Mouse (Mus musculus) ovary, adult 18-20 months (tissue): ENCODE data around the gene Ces1c.
A peak's percentile ranks its signal among the peaks of the same experiment; 100 is the strongest.

Experiments
- DNase-seq: peaks from one replicate; pipeline ENCODE4 v3.0.0; 2022; ENCODE audit warnings: low spot score, mixed read lengths

Ces1c gene

DNA sequence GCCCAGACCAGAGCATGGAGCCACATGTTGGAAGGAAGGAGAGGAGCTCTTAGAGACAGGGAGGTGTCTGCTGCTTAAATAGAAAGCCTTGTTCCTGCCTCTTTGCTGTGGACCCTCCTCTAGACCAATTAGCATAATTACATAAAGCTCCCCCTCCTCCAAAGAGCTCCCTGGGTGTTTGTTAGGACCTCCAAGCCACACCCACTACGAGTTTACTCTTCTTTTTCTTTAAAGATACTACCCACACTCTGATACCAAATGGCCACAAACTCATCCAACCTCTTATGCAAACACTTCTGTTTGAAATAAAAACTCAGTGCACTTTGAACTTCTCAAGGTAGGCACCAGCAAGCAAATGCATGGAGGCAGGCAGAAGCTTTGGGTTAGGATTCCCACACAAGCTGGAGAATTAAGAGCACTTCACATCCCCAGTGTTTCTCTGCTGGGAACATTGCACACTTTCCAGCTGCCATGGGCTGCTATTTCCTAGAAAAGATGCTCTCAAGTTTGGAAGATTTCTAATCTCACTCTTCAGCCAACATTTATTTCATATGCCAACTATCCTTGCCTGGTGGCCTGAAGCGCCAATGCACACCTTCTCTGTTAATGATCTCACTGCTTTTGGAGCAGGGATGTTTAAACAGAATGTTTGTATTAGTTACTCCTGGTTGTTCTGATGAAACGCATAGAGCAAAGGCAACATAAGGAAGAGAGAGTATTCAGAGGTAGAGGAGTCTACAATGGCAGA is at the start of gene Ces1c:
TSS of gene Ces1c (minus strand) at position 51 of the 748 bp plus-strand sequence.
- DNase-seq = no peak

DNA sequence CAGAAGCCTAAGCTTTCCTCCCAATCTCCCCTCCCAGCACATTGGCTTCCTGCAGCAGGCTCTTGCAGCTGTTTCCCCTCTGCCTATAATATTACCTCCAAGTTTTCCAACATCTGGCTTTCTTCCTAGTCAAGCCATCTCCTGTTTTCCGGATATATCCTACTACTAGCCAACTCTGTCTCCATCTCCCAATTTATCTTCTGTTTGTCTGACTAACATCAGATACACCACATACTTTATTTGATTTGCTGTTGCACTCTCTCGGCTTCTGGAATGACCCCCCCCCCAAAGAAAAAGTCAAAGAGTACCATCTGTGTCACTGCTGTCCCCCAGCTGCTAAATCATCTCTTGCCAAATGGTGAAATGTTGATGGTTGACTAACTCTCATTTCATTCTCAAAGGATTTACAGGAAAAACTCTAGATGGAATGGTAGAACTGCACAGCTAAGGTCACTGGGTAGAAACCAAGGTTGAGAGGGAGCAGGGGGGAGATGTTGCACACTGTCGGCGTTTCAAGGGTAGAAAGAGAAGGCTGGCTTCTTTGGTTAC is 49.6 kb upstream of the Ces1c start:
- no peak for DNase-seq

DNA sequence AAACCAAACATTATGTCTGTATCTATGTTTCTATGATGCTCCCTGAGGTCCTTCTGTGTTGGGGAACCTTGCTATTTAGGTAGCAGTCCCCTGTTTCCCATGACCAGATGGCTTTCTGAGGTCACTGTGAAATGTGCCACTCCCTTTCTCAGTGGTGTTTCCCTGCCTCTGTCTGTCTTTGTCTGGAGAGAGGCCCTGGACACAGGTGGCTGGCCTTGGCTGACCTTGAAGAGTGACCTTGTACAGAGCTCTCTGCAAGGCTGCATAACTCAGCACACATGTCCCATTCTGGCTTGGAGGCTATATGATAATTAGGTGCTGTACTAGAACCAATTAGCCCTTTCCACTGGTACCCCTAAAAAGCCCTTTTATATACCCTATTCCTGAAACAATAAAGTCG is 45.5 kb upstream of the Ces1c start:
- no peak for DNase-seq

DNA sequence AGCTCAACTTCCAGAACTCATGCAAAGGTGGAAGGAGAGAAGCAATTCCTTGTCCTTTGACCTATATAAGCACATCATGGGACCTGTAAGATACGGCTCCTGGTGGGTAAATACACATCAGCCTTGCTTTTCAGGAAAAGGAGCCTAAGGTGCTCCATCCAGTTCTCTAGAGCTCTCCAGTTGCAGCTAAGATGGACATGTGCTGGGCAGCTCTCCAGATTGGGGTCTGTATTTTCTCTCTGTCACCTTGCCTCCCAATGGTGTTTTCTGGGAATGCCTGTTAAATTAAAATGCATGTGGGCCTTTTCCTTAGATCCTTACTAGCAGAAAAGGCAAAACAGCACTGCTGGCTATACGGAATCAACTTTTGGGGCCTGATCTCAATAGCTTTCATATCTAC is 43.5 kb upstream of the Ces1c start:
- DNase-seq = no peak

DNA sequence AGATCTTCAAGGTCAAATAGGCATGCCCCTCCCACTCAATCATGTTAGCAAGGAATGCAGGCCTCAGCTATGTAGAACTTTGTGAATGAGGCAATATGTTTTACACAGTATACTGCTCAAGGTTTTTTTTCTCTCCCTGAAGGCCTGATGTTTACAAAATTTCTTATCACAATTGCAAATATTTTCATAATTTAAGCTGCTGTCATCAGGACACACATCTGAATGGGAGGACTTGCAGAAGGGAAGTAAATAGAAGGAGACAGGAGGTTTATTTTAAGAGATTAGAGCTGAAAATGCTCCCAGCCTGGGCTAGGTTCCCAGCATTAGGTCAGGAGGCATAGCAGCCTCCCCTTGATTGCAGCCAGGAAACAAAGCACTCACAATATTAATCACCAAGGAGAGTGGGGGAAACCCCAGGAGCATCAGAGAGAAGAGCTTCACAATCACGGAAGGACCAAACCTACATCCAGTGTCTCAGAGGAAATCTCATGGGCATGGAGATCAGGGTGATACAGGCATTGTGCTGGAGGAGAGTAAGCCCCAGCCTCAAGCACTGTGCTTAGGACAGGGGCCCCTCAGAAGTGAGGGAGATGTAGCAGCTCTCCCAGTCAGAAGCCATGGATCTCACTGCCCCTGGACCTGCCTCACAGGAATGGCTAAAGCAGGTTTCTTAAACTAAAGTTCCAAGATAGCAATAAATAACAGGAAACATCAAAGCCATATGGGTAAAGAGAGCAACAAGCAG is 40.9 kb upstream of the Ces1c start:
- peak; percentile 52 for DNase-seq

DNA sequence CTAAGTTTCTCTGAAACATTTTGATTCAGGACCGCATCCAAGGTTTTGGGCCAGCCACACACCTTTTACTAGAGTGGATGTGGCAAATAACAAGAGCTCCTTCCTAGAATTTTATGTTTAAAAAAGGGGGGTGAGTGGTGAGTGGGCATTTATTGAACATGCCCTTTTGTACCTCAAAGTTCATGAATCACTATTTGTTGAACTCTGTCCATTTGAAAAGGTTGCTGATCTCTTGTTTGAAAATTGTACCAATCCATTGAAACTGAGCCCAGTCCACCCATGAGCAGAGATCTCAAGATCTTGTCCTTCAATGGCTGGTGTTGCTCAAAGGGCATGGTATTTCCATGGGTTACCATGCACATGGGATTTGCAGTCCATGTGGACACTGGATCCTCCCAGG is 32.3 kb upstream of the Ces1c start:
- no peak for DNase-seq

DNA sequence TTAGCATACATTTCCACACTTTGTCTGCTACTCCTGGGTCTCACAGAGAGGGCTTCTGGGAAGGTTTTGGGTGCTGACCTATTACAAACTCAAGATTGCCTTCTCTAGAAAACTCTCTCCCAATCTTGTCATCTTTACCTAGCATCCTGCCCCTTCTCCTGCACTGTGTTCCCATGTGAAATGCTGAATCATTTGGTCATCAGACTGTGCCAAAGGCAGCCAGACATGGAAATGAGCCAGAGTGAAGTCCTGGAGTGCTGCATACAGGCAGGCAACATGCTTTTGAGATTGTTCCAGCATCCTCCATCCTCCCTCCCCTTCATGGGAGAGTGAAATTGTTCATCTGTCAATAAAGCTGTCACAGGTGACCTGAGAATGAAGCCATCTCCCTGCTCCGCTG is 20.3 kb upstream of the Ces1c start:
- DNase-seq = no peak

DNA sequence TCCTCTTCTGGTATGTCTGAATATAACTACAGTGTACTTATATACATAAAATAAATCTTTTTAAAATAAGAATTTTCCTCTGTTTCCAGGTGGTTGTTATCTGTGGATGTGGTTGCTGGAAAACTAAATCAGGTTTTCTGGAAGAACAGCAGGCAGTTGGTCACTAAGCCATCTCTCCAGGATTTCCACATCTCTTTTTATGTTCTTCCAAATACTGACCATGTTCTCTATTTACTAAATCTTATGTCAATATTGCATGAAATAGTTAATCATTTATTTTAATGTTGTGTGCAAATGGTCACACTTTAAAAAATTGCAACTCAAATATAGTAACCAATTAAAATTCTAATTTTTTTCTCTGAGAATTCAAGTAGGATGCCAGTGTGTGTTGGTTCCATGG is 16.2 kb upstream of the Ces1c start:
- no peak for DNase-seq

DNA sequence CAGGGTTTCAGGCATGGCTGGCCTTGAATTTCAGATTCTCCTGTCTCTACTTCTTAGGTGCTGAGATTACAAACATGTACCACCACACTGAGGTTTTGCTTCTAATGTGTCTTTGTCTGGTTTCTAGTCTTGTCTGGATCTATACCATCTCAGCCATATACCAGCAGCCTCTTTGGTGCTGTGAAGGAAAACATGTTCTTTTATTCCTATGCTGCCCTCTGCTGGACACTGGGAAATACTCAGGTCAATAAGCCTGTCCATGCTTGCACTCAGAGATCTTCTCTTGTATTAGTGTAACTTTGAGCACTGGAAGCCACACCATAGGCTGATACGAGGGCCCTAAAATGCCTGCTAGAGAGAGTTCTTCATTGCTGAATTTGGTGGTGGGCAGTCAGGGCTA is 9.6 kb upstream of the Ces1c start:
- DNase-seq = peak; percentile 4

DNA sequence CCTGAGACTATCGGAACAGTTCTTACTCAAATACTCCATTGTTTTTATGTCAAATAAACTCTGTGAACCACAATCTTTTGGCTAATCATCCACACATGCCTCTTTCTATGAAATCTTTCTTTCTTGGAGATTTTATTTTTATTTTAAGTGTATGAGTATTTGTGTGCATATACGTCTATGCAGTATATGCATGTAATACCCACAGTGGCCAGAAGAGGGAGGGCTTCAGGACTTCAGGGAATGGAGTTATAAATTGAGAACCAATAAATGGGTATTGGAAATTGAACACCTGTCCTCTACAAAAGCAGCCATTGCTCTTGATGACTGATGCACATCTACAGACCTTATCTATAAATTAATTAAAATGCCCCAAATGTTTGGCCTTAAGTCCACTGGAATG is 1.1 kb upstream of the Ces1c start:
- no peak for DNase-seq

DNA sequence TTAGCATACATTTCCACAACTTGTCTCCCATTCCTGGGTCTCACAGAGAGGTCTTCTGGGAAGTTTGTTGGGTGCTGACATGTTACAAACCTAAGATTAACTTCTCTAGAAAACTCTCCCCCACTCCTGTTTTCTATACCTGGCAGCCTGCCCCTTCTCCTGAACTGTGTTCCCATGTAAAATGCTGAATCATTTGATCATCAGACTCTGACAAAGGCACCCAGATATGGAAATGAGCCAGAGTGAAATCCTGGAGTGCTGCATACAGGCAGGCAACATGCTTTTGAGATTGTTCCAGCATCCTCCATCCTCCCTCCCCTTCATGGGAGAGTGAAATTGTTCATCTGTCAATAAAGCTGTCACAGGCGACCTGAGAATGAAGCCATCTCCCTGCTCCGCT is 4.6 kb downstream of the Ces1c start:
- no peak for DNase-seq

DNA sequence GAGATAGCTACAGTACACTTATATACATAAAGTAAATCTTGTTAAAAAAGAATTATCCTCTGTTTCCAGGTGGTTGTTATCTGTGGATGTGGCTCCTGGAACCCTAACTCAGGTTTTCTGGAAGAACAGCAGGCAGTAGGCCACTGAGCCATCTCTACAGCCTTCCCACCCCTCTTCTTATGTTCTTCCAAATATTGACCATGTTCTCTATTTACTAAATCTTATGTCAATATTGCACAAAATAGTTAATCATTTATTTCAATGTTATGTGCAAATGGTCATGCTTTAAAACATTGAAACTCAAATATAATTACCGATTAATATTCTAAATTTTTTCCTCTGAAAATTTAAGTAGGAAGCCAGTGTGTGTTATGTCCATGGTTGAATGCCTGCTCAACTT is 9.1 kb downstream of the Ces1c start:
- DNase-seq = no peak

DNA sequence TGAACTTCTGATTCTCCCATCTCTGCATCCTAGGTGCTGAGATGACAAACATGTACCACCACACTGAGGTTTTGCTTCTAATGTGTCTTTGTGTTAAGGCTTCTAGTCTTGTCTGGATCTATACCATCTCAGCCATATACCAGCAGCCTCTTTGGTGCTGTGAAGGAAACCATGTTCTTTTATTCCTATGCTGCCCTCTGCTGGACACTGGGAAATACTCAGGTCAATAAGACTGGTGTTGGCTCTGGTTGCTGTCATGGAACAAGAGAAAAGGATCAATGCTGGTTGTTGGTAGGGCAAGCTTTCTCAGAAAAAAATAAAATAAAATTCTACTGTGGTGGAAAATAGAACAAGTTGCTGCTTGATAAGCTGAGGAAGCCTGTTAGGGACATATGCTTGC is 35.7 kb downstream of the Ces1c start:
- no peak for DNase-seq

DNA sequence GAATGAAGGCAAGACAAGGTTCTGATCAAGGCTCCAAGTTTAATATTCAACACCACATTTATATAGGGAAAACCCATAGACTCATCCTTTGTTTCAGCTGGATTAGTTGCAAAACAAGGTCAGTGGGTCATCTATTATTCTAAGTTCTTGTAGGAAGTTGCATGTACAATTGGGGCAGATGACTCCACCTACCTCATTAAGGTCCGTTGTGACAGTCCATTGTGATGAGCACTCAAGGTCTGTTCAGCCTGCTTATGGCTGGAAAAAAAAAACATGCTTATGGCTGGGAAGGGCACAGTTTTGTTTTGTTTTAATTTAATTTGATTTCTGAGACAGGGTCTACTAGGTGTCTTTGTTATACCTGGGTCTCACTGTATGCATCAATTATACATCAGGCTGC is 39.8 kb downstream of the Ces1c start:
- no peak for DNase-seq

DNA sequence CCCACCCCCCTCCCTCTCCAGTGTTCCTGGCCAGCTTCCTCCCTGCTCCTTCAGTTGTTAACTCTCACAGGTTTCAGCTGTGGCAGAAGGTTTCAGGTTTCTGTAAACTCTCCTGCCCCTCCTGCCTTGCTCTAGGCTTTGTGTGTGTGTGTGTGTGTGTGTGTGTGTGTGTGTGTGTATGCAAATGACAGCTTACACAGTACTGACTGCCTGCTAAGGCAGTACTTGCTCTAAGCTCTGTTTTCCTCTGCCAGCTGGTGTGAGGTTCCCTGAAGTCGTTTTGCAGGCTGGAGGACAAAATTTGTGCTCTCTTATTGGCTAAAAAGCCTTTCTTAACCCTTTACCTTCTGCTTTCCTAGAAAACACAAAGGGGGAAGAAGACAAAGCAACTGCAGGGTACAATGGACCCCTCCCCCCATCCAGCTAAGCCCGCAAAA is 42.4 kb downstream of the Ces1c start:
- DNase-seq = no peak

DNA sequence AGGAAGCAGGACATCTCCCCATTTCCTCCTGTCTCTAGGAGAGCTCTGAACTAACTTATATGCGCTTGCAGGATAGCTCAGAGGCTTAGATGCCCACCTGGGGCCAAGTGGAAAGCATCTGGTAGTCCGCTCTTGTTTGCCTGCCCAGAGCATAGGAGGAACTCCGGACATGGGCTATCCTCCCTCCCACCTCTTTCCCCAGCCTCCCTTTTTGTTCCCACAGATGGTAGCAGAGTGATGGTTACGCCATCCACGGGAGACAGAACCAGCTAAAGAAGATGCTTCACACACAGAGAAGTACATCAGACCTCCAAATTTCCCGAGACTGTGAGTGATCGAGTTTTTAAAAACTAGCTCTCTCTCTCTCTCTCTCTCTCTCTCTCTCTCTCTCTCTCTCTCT is 42.9 kb downstream of the Ces1c start:
- DNase-seq = no peak

DNA sequence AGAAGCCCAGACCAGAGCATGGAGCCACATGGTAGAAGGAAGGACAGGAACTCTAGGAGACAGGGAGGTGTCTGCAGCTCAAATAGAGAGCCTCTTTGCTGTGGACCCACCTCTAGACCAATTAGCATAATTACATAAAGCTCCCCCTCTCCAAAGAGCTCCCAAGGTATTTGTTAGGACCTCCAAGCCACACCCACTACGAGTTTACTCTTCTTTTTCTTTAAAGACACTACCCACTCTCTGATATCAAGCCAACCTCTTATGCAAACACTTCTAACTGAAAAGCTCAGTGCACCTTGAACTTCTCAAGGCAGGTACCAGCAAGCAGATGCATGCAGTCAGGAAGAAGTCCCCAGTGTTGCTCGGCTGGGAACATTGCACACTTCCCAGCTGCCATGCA is 51.2 kb downstream of the Ces1c start, which contains the start of gene Ces1b:
TSS of gene Ces1b (minus strand) at position 131 of the 400 bp plus-strand sequence.
- no peak for DNase-seq

DNA sequence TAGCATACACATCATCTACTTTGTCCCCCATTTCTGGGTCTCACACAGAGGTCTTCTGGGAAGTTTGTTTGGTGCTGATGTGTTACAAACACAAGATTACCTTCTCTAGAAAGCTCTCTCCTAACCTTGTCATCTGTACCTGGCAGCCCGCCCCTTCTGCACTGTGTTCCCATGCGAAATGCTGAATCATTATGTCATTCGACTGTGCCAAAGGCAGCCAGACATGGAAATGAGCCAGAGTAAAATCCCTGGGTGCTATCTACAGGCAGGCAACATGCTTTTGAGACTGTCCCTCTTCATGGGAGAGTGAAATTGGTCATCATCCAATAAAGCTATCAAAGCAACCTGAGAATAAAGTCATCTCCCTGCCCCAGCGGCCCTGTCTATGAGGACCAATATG is 55.8 kb downstream of the Ces1c start:
- no peak for DNase-seq

DNA sequence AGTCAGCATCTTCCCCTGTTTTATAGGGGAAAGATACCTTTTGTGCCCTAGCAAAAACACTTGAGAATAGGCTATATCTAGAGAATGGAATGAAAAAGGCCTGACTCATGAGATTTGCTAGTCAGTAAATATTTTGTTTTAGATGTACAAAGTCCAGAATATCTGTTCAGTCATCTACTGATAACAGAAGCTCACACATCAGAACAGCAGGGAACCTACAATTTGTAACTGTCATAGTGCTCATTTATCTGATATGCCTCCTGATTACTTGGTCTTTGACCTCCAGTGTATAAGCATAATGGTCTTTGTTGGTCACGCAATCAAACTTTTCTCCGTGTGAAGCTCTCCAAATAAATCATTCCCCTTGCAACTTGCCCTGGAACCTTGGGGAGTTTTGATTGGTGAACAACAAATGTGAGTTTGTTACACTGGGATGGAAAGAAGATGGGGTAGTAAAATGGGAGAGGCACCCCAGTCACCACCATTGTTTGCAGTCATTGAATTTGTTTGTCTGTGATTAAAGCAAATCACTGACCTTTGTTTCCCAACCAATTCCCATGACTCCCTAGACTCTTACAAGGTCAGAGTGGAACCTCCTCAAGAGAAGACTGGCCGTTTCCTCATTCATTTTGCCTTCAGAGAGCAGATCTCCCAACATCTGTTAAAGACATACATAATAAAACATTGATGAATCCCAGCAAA is 67.5 kb downstream of the Ces1c start:
- DNase-seq = no peak

DNA sequence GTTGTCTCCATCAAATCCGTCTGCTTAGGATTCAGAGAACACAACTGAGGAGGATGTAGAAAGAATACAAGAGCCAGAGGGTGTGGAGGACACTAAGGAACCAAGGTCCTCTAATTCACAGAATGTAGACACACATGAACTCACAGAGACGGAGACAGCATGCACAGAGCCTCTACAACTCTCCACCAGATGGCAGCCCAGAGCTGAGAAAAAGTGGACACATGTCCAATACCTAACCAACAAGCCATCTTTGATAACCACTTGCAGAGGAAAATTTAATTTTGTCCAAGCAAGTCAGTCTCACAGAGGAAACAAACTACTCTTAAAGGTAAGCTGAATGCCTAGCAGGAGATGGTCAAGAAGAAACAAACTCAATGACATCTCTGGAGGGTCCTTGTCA is 71.9 kb downstream of the Ces1c start:
- DNase-seq = no peak

DNA sequence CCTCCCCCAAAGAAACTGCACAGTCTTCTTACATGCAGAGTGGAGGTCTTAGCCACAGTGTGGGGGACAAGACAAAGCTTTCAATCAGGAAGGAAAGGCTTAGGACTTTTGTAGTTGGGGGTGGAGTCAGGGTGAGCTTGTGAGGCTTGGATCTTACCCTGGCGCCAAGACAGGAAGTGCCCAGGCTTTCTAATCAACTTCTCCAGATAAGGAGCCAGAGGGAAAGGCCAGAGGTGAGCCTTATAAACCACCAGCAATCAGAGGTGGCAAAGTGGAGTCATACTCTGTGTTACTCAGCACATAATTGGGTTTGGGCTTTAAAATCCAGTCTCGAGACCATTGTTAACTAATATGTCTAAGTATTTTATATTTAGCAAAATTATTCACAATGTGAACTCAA is 75.8 kb downstream of the Ces1c start:
- DNase-seq = no peak
